Mouse (Mus musculus) large intestine, adult 2 months (tissue): ENCODE data around the gene Tbc1d30. TPM values are rescaled to one million over a fixed set of nuclear protein-coding genes. Genes with fewer than 3 reads are reported as not detected.
"Not testable (repeated sequence)": the region's sequence is repeated elsewhere in the genome, so short reads cannot be mapped to it uniquely, and the experiment has no call there.

Source experiments
- DNase-seq: peaks from one replicate; pipeline ENCODE4 v3.0.0-alpha.2; 2012; ENCODE audit warnings: low read depth, low spot score
- WGBS: fragments of 180-500 bp; shearing (Covaris S2); methylation state at CpG from one replicate; pipeline ENCODE4 v1.1.7; 2018; 5-methylcytosine and 5-hydroxymethylcytosine counted together
- polyA plus RNA-seq: library from polyadenylated mRNA; depleted of rRNA; stranded (reverse); fragments of >200 nt; gene quantifications from 2 replicates; pipeline ENCODE4 v1.2.3, GENCODE M21; 2012

The Tbc1d30 gene
- polyA plus RNA-seq, 1 experiment: 3.5 TPM

GRCm38 (mm10) chr10:121367271-121367670 lies 16.2 kb upstream of the Tbc1d30 start:
- 92% methylated on average over 13 of the region's 13 CpGs for WGBS
- no peak for DNase-seq

DNA sequence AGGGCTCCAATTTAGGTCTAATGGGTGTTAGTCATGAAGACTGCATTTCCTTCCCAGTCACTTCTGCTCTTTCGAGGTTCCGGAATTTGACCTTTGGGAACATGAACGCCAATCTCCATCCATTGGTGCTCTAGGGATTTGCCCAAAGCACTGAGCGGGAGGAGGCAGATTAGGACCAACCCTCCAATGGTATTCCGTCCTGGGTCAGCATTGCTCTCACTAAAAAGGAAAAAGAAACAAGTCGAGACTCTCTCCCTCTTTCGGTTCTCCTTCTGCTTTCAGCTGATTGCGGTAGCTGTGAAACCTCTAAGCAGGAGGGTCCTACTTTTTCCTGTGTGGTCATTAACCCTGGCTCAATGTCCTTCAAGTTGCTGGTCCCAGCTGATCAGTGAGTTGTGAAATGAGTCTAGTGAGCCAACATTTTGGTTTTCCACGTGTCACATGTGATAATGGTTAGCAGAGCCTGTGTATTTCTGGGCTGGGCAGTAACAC lies 14.7 kb upstream of the Tbc1d30 start:
- 10% methylated on average over 9 of the region's 9 CpGs for WGBS

GRCm38 (mm10) chr10:121364801-121365564 lies 13.9 kb upstream of the Tbc1d30 start, which contains the start of gene Gns:
Gns (plus strand) TSS chr10:121365090.
- WGBS: under 1% methylated on average over 72 of the region's 72 CpGs

More for the DNA sequence above, 14.7 kb upstream of the Tbc1d30 start:
- DNase-seq: no peak

GRCm38 (mm10) chr10:121364306-121364705 lies 13.2 kb upstream of the Tbc1d30 start:
- WGBS: 24% methylated on average over 15 of the region's 15 CpGs
- DNase-seq: no peak

More at GRCm38 (mm10) chr10:121364801-121365564, 13.9 kb upstream of the Tbc1d30 start, which contains the start of gene Gns:
- no peak for DNase-seq

DNA sequence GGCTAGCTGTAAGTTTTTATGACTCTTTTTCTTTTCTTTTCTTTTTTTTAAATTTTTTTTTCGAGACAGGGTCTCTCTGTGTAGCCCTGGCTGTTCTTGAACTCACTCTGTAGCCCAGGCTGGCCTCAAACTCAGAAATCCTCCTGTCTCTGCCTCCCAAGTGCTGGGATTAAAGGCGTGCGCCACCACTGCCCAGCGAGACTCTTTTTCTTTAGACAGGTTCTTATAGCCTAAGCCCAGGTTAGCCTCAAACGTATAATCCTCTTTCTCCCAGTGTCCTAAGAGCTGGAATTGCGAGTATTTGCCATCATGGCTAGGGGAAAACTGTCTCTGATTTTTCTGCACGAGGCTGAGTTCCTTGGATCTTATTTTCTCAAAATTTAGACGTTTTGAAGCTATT lies 12.1 kb upstream of the Tbc1d30 start:
- WGBS: 83% methylated on average over 8 of the region's 8 CpGs

DNA sequence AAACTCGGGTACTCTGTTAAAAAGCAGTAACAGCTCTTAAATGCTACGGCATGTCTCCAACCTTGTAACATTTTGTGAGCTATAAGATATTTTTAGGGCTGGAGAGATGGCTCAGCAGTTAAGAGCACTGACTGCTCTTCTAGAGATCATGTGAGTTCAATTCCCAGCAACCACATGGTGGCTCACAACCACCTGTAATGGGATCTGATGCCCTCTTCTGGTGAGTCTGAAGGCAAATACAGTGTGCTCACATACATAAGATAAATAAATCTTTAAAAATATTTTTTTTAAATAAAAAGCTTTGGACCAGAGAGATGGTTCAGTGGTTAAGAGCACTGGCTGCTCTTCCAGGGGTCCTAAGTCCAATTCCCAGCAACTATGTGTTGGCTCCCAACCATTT lies 9.3 kb upstream of the Tbc1d30 start:
- WGBS: 91% methylated on average over 2 of the region's 2 CpGs
- no peak for DNase-seq

More for the DNA sequence above, 12.1 kb upstream of the Tbc1d30 start:
- no peak for DNase-seq

DNA sequence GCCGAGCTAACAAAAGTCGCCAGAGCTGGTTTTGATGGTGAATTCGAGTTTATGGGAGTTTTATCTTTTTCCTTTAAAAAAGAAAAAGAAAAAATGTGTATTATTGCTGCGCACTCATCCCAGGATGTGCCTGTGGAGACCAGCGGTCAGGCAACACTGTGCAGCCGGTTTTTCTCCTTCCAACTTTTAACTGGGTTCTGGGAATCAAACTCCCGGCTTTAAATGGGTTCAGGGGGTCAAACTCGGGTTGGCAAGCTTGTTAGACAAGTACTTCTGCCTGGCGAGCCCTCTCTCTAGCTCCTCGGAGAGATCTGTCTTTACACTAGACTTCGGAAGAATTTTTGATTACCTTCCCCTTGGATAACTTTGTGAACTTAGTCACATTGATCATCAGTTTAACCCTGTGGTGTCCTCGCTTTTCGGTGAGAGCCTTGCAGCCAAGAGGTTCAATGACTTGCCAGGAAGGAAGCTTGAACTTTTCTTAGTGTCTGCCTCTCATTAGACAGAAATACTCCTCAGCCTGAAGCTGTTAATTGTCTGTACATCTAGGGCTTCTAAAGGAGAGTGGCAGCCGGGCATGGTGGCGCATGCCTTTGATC lies 713 bp upstream of the Tbc1d30 start:
- DNase-seq: no peak
- 24% methylated on average over 15 of the region's 15 CpGs for WGBS

DNA sequence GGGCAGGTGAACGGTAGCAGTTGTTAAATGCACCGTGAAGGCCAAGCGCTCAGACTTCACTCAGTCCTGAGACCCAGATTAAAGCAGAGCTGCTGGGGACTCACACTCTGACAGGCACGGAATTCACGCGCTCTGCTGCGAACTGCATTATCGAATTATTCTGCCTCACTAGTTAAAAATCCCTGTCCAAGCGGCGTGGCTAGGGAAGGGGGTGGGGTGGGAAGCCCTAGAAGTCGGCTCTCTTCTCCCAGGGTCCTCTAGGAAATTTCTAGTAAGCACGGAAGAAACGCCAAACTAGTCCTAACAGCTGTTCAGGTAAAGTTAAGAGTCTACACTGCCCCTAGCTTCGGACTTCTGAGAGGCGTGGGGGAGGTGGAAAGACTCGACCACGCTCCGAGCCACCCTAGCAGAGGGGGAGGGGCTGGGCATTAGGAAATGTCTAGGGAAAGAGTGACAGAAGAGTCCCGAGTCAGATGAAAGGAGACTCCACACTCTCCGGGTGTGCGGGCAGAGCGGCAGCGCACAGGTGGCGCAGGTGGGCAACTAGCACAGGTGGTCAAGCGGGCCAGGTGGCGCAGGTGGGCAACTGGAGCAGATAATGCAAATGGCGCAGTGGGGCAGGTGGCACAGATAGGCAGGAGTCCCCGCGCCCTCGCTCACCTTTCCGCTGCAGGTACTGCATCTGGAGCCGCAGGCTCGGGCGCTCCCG lies 567 bp downstream of the Tbc1d30 start:
- no peak for DNase-seq
- WGBS: 5% methylated on average over 35 of the region's 35 CpGs

DNA sequence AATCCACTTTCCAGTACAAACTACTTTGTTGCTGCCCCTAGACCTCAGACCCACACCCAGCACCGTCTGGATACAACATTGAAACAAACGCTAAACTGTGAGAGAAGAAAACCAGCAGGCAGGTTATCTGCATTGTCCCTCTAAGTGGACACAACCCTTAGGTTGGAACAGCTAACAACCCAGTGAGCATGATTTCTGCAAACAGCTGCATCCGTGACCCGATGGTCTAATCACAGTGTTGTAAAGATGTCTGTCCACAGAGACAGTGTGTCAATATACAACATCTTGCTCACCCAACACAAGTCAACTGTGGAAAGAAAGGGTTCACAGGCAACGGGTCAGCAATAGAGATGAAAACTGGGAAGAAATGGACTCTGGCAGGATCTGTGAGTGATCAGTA lies 1.8 kb downstream of the Tbc1d30 start:
- 19% methylated on average over 5 of the region's 5 CpGs for WGBS
- DNase-seq: no peak

DNA sequence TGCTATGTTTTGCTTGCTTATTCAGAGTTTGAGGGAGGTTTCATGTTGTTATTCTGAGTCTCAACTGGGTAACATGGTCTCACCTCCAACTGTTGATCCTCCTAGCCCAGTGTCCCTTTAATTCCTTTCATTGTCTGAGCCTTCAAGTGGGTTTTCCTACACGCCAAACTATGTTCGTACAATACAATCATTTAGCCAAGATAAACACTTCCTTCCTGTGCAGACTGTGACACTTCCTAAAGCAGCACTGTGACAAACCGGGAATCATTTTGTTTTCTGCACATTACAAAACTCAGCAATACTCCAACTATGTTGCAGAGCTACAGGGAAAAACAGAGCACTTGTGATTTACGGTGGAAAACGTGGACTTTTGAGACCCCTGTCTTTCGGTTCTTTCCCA lies 7.2 kb downstream of the Tbc1d30 start:
- WGBS: 56% methylated on average over 6 of the region's 6 CpGs
- no peak for DNase-seq

DNA sequence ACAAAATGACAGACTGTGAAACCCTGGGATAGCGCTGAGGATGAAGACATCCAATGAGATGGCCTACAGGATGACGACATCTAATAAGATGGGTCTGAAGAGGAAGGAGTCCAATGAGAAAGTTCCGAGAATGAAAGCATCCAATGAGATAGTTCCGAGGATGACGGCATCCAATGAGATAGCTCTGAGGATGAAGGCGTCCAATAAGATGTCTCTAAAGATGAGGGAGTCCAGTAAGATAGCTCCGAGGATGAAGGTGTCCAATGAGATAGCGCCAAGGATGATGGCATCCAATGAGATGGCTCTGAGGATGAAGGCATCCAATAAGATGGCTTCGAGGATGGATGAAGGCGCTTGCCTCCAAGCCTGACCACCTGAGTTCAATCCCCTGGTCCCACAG lies 8.8 kb downstream of the Tbc1d30 start:
- 98% methylated on average over 10 of the region's 10 CpGs for WGBS
- no peak for DNase-seq

- DNase-seq: no peak
- 75% methylated on average over 11 of the region's 11 CpGs for WGBS
Measured at GRCm38 (mm10) chr10:121340754-121341593, 10.1 kb downstream of the Tbc1d30 start.

GRCm38 (mm10) chr10:121336536-121336935 lies 14.5 kb downstream of the Tbc1d30 start:
- WGBS: 60% methylated on average over 14 of the region's 14 CpGs
- not testable (repeated sequence) for DNase-seq

DNA sequence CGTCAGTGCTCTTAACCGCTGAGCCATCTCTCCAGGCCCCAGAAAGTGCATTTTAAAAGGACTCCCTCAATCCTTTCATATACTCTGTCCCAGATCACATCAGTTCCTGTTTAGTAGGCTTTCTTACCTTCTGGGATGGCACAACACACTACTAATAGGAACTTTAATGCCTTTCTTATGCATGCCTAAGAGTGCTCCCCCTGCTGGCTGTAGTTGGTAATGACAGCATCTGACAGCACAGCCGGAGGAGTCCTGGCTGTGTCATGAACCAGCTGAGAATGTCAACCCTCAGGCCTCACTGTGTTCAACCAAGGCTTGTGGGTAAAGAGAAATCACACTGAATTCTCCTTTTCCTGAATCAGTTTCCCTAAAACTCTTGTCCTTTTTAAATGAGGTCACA lies 16.5 kb downstream of the Tbc1d30 start:
- DNase-seq: no peak
- 74% methylated on average over 3 of the region's 3 CpGs for WGBS

GRCm38 (mm10) chr10:121330940-121331339 lies 20.1 kb downstream of the Tbc1d30 start:
- WGBS: 11% methylated on average over 7 of the region's 7 CpGs
- no peak for DNase-seq

DNA sequence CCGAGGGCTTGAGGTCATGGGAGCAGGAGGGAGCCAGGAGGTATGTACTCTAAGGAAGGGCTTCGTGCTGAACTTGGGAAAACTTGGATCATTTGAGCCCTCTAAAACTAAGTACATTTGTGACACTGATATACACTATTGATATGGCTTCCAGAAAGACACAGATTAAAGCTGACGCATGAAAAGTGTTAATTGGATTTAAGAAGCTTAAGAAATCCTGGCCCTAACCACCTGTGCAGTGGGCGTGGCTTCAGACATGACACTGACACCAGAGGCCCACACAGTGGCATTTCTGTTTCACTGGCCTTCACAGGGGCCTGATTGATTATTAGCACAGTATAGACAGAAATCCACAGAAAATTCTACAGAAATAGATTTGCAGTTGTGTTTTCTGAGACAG lies 21.5 kb downstream of the Tbc1d30 start:
- DNase-seq: no peak
- WGBS: 79% methylated on average over 4 of the region's 4 CpGs

GRCm38 (mm10) chr10:121326167-121326566 lies 24.9 kb downstream of the Tbc1d30 start:
- DNase-seq: no peak

DNA sequence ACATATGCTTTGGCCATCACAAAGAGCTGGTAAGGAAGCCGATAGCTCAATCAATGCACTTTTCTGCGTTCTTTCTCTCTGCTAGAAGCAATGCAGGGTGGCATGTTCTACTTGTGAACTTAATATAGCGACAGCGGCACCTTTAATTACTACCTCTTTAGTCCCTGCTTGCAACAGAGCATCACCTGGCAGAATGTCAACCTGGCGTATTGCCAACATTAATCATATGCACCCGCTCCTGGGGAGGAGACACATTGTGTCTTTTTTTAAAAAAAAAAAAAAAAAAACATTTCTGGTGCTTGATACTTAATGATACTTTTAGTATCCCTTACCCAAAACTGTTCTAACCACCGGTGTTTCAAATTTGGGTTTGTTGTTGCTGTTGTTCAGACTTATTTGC lies 27.6 kb downstream of the Tbc1d30 start:
- WGBS: 65% methylated on average over 7 of the region's 7 CpGs
- no peak for DNase-seq

GRCm38 (mm10) chr10:121318397-121318950 lies 32.6 kb downstream of the Tbc1d30 start:
- DNase-seq: no peak
- 88% methylated on average over 7 of the region's 7 CpGs for whole genome bisulfite sequencing
